Mouse (Mus musculus) stomach, embryonic 16.5 days (tissue): ENCODE results near the gene Cyb5b. TPM values are rescaled to one million over a fixed set of nuclear protein-coding genes. Genes with fewer than 3 reads are reported as not detected.
"Not testable (repeated sequence)": the region's sequence is repeated elsewhere in the genome, so short reads cannot be mapped to it uniquely, and the experiment has no call there.

Source experiments
- ATAC-seq: fragments of 200-750 bp; cut with Nextera tagmentation; 2 replicates; pipeline ENCODE4 v1.8.0; 2017; ENCODE audit warnings: moderate number of reproducible peaks, moderate TSS enrichment; ENCODE audit not compliant: insufficient read depth, low FRiP score
- H3K27ac ChIP-seq: fragments of 300-500 bp; sonication (generic); 2 replicates; pipeline ENCODE4 v1.5.1; 2014; ENCODE audit warnings: low read length
- H3K27me3 ChIP-seq: fragments of 300-500 bp; sonication (generic); 2 replicates; pipeline ENCODE4 v1.6.1; 2014; ENCODE audit warnings: low read length, control low read depth, mixed read lengths; ENCODE audit not compliant: control insufficient read depth, insufficient read depth
- H3K36me3 ChIP-seq: fragments of 300-500 bp; sonication (generic); 2 replicates; pipeline ENCODE4 v1.6.1; 2014; ENCODE audit warnings: low read length; ENCODE audit not compliant: control insufficient read depth, insufficient read depth
- H3K4me1 ChIP-seq: fragments of 300-500 bp; sonication (generic); 2 replicates; pipeline ENCODE4 v1.6.1; 2014; ENCODE audit warnings: low read length, control low read depth, mixed read lengths; ENCODE audit not compliant: control insufficient read depth, insufficient read depth
- H3K4me2 ChIP-seq: fragments of 300-500 bp; sonication (generic); 2 replicates; pipeline ENCODE4 v1.6.1; 2014; ENCODE audit warnings: low read depth, low read length, mixed read lengths
- H3K4me3 ChIP-seq: fragments of 300-500 bp; sonication (generic); replicated peaks from 2 replicates; pipeline ENCODE4 v1.5.1; 2014; ENCODE audit warnings: mild to moderate bottlenecking, low read length
- H3K9ac ChIP-seq: fragments of 300-500 bp; sonication (generic); 2 replicates; pipeline ENCODE4 v1.6.1; 2014; ENCODE audit warnings: low read length
- H3K9me3 ChIP-seq: fragments of 300-500 bp; sonication (generic); replicated peaks from 2 replicates; pipeline ENCODE4 v1.6.1; 2016; ENCODE audit warnings: low read length, control low read depth; ENCODE audit not compliant: control insufficient read depth
- WGBS: fragments of 180-500 bp; shearing (Covaris S2); extraction: QIAGEN DNeasy Blood & Tissue Kit; methylation state at CpG from one replicate; pipeline ENCODE4 v1.1.7; 2014; 5-methylcytosine and 5-hydroxymethylcytosine counted together
- polyA plus RNA-seq: library from polyadenylated mRNA; unstranded; fragments of >200 nt; fragmentation: Nextera tagmentation; extraction: Ambion mirVana; gene quantifications from 2 replicates; pipeline ENCODE4 v1.2.1, GENCODE M21; 2015

Gene Cyb5b
- polyA plus RNA-seq, 1 experiment from 2014 or later, result 104 TPM

DNA sequence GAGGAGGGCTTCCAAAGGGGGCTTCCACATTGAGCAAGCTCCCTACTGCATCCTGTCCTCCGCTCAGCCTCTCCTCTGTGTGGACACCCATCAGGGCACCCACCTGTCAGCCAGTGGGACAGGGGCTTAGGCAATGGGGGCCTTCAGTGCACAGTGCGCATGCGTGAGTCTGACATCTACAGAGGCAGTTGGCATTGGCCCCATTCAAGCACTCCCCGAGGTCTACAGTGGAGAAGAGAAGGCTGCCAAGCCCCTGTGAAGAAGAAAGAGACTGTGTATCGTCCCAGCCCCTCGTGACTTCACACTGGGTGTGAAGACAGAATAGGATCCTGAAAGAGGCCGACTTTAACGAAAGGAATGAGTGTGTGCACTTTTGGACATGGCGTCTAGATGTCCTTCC, 54.7 kb downstream of the Cyb5b start:
- Histone ChIP-seq H3K4me3 (no peak overlapping the region), H3K4me2 (no peak overlapping the region), H3K9ac (no peak overlapping the region), H3K27ac (no peak overlapping the region), H3K9me3 (no peaks in the 10 kb centered on the region), H3K36me3 (no peaks in the 10 kb centered on the region), H3K4me1 (peaks cover 13% of the 10 kb centered on the region), H3K27me3 (no peaks in the 10 kb centered on the region)
- 89% methylated on average over 9 of the region's 9 CpGs for WGBS
- ATAC-seq, result no peak

GRCm38 (mm10) chr8:107205701-107206561, 55.5 kb downstream of the Cyb5b start:
- H3K4me3 ChIP-seq, result no peak overlapping the region
- H3K9me3 ChIP-seq, result no peaks in the 10 kb centered on the region
- ATAC-seq, result peak; percentile 53; the same call in 1 of the 2 replicates
- H3K9ac ChIP-seq, result no peak overlapping the region; the same call in 1 of the 2 replicates
- H3K4me1 ChIP-seq, result peaks cover 13% of the 10 kb centered on the region
- H3K36me3 ChIP-seq, result no peaks in the 10 kb centered on the region
- H3K27ac ChIP-seq, result peak overlapping the region; percentile 53; the same call in 1 of the 2 replicates
- no peak overlapping the region for H3K4me2 ChIP-seq
- 59% methylated on average over 23 of the region's 23 CpGs for WGBS
- H3K27me3 ChIP-seq, result no peaks in the 10 kb centered on the region

- Histone ChIP-seq H3K36me3 (no peaks in the 10 kb centered on the region), H3K4me1 (peaks cover 13% of the 10 kb centered on the region), H3K9ac (no peak overlapping the region), H3K27ac (peak overlapping the region; percentile 53), H3K4me3 (no peak overlapping the region), H3K4me2 (no peak overlapping the region), H3K9me3 (no peaks in the 10 kb centered on the region), H3K27me3 (no peaks in the 10 kb centered on the region)
- 73% methylated on average over 9 of the region's 9 CpGs for WGBS
- ATAC-seq, result no peak
Measured at GRCm38 (mm10) chr8:107206782-107207525, 56.5 kb downstream of the Cyb5b start.

GRCm38 (mm10) chr8:107209185-107209584, 58.7 kb downstream of the Cyb5b start:
- Histone ChIP-seq H3K27me3 (no peaks in the 10 kb centered on the region), H3K27ac (no peak overlapping the region), H3K4me2 (no peak overlapping the region), H3K36me3 (no peaks in the 10 kb centered on the region), H3K9ac (no peak overlapping the region), H3K9me3 (no peaks in the 10 kb centered on the region), H3K4me1 (peaks cover 13% of the 10 kb centered on the region), H3K4me3 (no peak overlapping the region)
- ATAC-seq, result no peak
- WGBS, result 58% methylated on average over 7 of the region's 7 CpGs

GRCm38 (mm10) chr8:107212006-107212405, 61.6 kb downstream of the Cyb5b start:
- no peaks in the 10 kb centered on the region for H3K27me3 ChIP-seq
- H3K4me2 ChIP-seq, result no peak overlapping the region
- no peak overlapping the region for H3K4me3 ChIP-seq
- no peaks in the 10 kb centered on the region for H3K9me3 ChIP-seq
- no peaks in the 10 kb centered on the region for H3K4me1 ChIP-seq
- H3K36me3 ChIP-seq, result no peaks in the 10 kb centered on the region
- H3K27ac ChIP-seq, result no peak overlapping the region
- WGBS, result 91% methylated on average over 7 of the region's 7 CpGs
- ATAC-seq, result no peak
- no peak overlapping the region for H3K9ac ChIP-seq

- H3K27ac ChIP-seq, ATAC-seq, H3K4me2 ChIP-seq, H3K4me3 ChIP-seq, H3K4me1 ChIP-seq, H3K9me3 ChIP-seq, H3K27me3 ChIP-seq, H3K36me3 ChIP-seq, H3K9ac ChIP-seq: not testable (repeated sequence)
- 65% methylated on average over 7 of the region's 7 CpGs for WGBS
Measured at GRCm38 (mm10) chr8:107217230-107217629, 66.8 kb downstream of the Cyb5b start.

DNA sequence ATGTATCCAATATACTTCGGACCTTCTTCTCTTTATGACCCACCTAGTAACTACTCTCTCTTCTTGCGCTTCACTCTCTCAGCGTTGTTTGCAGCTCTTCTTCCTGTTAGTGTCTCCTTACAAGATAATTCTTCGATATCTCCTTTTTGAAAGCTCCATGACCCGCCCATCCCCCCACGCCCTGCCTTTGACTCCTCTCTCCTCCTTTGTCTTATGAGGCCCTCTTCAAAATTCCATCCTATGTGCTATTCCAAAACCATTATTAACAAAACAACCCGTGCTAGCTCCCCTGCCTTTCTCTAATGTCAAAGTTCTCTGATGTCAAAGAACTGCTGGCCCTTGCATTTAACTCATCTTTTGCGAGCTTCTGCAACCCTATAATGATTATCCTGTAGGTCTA, 67.7 kb downstream of the Cyb5b start:
- Histone ChIP-seq H3K9me3 (no peaks in the 10 kb centered on the region), H3K4me1 (no peaks in the 10 kb centered on the region), H3K36me3 (no peaks in the 10 kb centered on the region), H3K4me3 (no peak overlapping the region), H3K4me2 (no peak overlapping the region), H3K27ac (no peak overlapping the region), H3K9ac (no peak overlapping the region), H3K27me3 (no peaks in the 10 kb centered on the region)
- no peak for ATAC-seq
- 90% methylated on average over 8 of the region's 8 CpGs for WGBS

- H3K4me1 ChIP-seq, result no peaks in the 10 kb centered on the region
- H3K4me3 ChIP-seq, result no peak overlapping the region
- H3K27me3 ChIP-seq, result no peaks in the 10 kb centered on the region
- ATAC-seq, result no peak
- H3K27ac ChIP-seq, result no peak overlapping the region
- 77% methylated on average over 2 of the region's 2 CpGs for WGBS
- no peak overlapping the region for H3K9ac ChIP-seq
- no peak overlapping the region for H3K4me2 ChIP-seq
- no peaks in the 10 kb centered on the region for H3K9me3 ChIP-seq
- no peaks in the 10 kb centered on the region for H3K36me3 ChIP-seq
Measured at GRCm38 (mm10) chr8:107219078-107219477, 68.6 kb downstream of the Cyb5b start.
